Comparison of ENCODE assay signal across 19 mouse cellular contexts in genomic region chr11:100550101-100550500, GRCm38 (mm10). TPM values are rescaled to one million over a fixed set of nuclear protein-coding genes. Genes with fewer than 3 reads are reported as not detected.
"Had no signal": no experiment of that assay in that cellular context is flagged by ENCODE, and none has a peak within 500 bp of the region (broad histone marks: within the 10 kb centered on the region; RNA-seq: fewer than 3 reads in every experiment).

No protein-coding gene starts in this region.

- H3K36me3 ChIP-seq: midbrain, embryonic 12.5 days; neural tube, embryonic 13.5 days; neural tube, embryonic 15.5 days had no signal

- H3K4me2 ChIP-seq: lung, embryonic 14.5 days; midbrain, embryonic 12.5 days; neural tube, embryonic 13.5 days; neural tube, embryonic 15.5 days had no signal

- H3K27ac ChIP-seq: midbrain, embryonic 12.5 days; neural tube, embryonic 13.5 days; neural tube, embryonic 15.5 days had no signal

- H3K27me3 ChIP-seq: neural tube, embryonic 13.5 days; neural tube, embryonic 15.5 days had no signal

- DNase-seq: lung, adult 18-20 months; lung, embryonic 14.5 days; lung, postnatal 10 days; lung, postnatal 4 days; midbrain, embryonic 14.5 days; retina, postnatal 1 day; right cerebral cortex, adult 18-20 months; right cerebral cortex, postnatal 25 days; right cerebral cortex, postnatal 4 days; spleen, adult 18-20 months; thymus, adult 2 months; thymus, postnatal 25 days; thymus, postnatal 4 days had no signal

- H3K9ac ChIP-seq: lung, embryonic 14.5 days; midbrain, embryonic 12.5 days; neural tube, embryonic 13.5 days; neural tube, embryonic 15.5 days had no signal

- H3K9me3 ChIP-seq: midbrain, embryonic 12.5 days; neural tube, embryonic 13.5 days; neural tube, embryonic 15.5 days had no signal

- ATAC-seq: midbrain, embryonic 16.5 days had no signal

- H3K4me3 ChIP-seq: midbrain, embryonic 12.5 days; myocyte; neural tube, embryonic 13.5 days; neural tube, embryonic 15.5 days had no signal

RNA-seq across cellular contexts. Expression of gene Ttc25, which starts 4.7 kb away (rescaled TPM):
- total RNA-seq: megakaryocyte-erythroid progenitor cell, adult 5-6 weeks had no signal
